Mouse (Mus musculus): ENCODE results near the gene Lsm4.

The Lsm4 gene

GRCm38 (mm10) chr8:70649324-70649723 is 23.7 kb upstream of the Lsm4 start:
- no peak for DNase-seq (ENCODE audit: low spot score)

- DNase-seq (ENCODE audit: low spot score): no peak
Observed at GRCm38 (mm10) chr8:70650351-70650750, 22.7 kb upstream of the Lsm4 start.

- DNase-seq (ENCODE audit: low spot score): no peak
Observed at GRCm38 (mm10) chr8:70653226-70653625, 19.8 kb upstream of the Lsm4 start.

GRCm38 (mm10) chr8:70654121-70654520 is 18.9 kb upstream of the Lsm4 start:
- no peak for DNase-seq (ENCODE audit: low spot score)

- no peak for DNase-seq (ENCODE audit: low spot score)
Observed at GRCm38 (mm10) chr8:70655469-70655868, 17.6 kb upstream of the Lsm4 start.

GRCm38 (mm10) chr8:70656193-70656790 is 16.8 kb upstream of the Lsm4 start:
- no peak for DNase-seq (ENCODE audit: low spot score)

- no peak for DNase-seq (ENCODE audit: low spot score)
Observed at GRCm38 (mm10) chr8:70657214-70657613, 15.8 kb upstream of the Lsm4 start.

GRCm38 (mm10) chr8:70657739-70658138 is 15.3 kb upstream of the Lsm4 start:
- DNase-seq (ENCODE audit: low spot score): no peak

GRCm38 (mm10) chr8:70658897-70659603 is 14.0 kb upstream of the Lsm4 start:
- DNase-seq (ENCODE audit: low spot score): no peak

GRCm38 (mm10) chr8:70659604-70660272 is 13.3 kb upstream of the Lsm4 start:
- DNase-seq (ENCODE audit: low spot score): peak; percentile 81

GRCm38 (mm10) chr8:70660273-70660725 is 12.7 kb upstream of the Lsm4 start, which contains the start of gene Pgpep1:
TSS of gene Pgpep1 (minus strand) at chr8:70660388.
- DNase-seq (ENCODE audit: low spot score): no peak

GRCm38 (mm10) chr8:70663691-70664090 is 9.4 kb upstream of the Lsm4 start:
- no peak for DNase-seq (ENCODE audit: low spot score)

GRCm38 (mm10) chr8:70664631-70665030 is 8.4 kb upstream of the Lsm4 start:
- no peak for DNase-seq (ENCODE audit: low spot score)

- DNase-seq (ENCODE audit: low spot score): no peak
Observed at GRCm38 (mm10) chr8:70665599-70665998, 7.4 kb upstream of the Lsm4 start.

- no peak for DNase-seq (ENCODE audit: low spot score)
Observed at GRCm38 (mm10) chr8:70667071-70667470, 6.0 kb upstream of the Lsm4 start.

GRCm38 (mm10) chr8:70671615-70672324 is 1.3 kb upstream of the Lsm4 start:
- DNase-seq (ENCODE audit: low spot score): no peak

GRCm38 (mm10) chr8:70672325-70673078 is 546 bp upstream of the Lsm4 start:
- DNase-seq (ENCODE audit: low spot score): no peak

- no peak for DNase-seq (ENCODE audit: low spot score)
Observed at GRCm38 (mm10) chr8:70674109-70674508, 1.1 kb downstream of the Lsm4 start.

GRCm38 (mm10) chr8:70674716-70675115 is 1.7 kb downstream of the Lsm4 start:
- DNase-seq (ENCODE audit: low spot score): no peak

- no peak for DNase-seq (ENCODE audit: low spot score)
Observed at GRCm38 (mm10) chr8:70675336-70675735, 2.3 kb downstream of the Lsm4 start.

- peak; percentile 56 for DNase-seq (ENCODE audit: low spot score)
Observed at GRCm38 (mm10) chr8:70677451-70678080, 4.5 kb downstream of the Lsm4 start.

Data from c-Kit-positive CD71-positive TER-119-positive erythroid progenitor cells, embryonic 14.5 days (primary cell).